Mouse (Mus musculus): ENCODE data around the gene H6pd.
A peak's percentile ranks its signal among the peaks of the same experiment; 100 is the strongest.

The H6pd gene

GRCm38 (mm10) chr4:149975730-149976254 is 33.0 kb downstream of the H6pd start:
- DNase-seq (ENCODE audit: low spot score in 2 of 2) = no peak

DNA sequence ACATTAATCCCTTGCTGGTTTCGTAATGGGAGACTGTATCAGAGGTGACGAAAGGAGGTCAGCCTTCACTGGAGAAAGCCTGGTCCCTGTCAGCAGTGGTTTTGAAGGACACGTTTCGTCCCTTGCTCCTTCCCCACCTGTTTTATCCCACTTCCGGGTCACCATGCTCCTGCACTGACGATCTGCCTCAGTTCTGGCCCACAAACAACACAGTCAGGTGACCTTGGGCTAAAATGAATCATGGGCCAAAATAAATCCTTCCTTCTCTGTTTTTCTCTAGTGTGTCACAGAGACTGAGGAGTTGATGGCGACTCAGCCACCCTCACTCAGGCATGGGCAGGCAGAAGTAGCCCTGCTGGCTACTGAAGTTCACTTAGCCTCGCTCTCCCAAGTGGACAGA is 33.5 kb downstream of the H6pd start:
- no peak for DNase-seq (ENCODE audit: low spot score in 2 of 2)

GRCm38 (mm10) chr4:149971393-149971792 is 37.4 kb downstream of the H6pd start:
- no peak for DNase-seq (ENCODE audit: low spot score in 2 of 2)

- no peak for DNase-seq (ENCODE audit: low spot score in 2 of 2)
Observed at GRCm38 (mm10) chr4:149968526-149968925, 40.3 kb downstream of the H6pd start.

DNA sequence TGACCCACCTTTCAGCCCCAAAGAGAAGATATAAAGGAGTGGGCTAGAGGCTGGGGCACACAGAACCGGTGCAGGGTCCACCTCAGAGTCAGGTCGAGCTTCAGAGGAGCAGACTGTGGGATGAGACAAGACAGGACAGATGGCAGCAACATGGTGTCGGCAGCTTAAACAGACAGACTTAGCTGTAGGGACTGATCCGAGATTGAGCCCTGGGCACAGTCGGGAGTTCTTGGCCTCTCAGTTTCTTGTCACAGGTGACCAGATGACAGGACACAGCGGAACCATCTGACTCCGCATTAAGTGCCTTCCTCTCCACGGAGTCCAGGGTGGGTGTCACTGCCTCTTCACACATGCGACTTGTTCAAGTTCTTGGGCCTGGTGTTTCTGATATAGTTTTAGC is 41.9 kb downstream of the H6pd start:
- DNase-seq (ENCODE audit: low spot score in 2 of 2) = no peak

DNA sequence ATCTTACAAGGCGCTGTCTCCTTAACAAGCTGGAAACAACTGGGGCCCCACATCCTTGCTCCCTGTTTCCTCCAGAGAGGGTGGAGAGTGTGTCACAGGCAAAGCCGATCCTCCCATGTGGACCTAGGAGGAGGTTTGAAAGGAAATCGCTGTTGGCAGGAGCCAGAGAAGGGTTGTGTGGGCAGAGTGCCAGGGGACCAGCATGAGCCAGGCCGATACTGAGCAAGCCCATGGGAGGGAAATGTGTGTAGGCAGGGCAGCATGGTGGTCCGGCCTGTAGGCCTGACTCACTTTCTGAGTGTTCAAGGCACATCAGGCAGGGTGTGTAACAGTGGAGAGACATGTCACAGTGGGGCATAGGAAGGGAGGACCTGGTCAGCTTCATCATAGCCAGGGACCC is 42.6 kb downstream of the H6pd start:
- DNase-seq (ENCODE audit: low spot score in 2 of 2) = peak; percentile 61 to 80

GRCm38 (mm10) chr4:149965672-149966071 is 43.2 kb downstream of the H6pd start:
- no peak for DNase-seq (ENCODE audit: low spot score in 2 of 2)

DNA sequence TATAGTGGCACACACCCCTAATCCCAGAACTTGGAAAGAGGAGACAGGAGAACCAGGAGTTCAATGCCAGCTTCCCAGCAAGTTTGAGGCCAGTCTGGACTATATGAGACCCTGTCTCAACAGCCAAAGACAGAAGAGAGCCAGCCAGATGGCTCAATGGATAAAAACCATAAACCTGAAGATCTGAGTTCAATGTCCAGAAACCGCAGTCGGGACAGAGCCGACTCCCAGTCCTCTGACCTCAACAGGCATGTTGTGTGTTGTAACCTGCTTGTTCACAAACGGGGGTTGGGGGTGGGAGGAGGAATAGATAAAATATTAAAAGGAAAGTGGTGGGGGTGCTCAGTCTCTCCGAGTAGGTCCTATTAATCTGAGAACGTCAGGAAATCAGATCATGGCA is 43.6 kb downstream of the H6pd start:
- no peak for DNase-seq (ENCODE audit: low spot score in 2 of 2)

DNA sequence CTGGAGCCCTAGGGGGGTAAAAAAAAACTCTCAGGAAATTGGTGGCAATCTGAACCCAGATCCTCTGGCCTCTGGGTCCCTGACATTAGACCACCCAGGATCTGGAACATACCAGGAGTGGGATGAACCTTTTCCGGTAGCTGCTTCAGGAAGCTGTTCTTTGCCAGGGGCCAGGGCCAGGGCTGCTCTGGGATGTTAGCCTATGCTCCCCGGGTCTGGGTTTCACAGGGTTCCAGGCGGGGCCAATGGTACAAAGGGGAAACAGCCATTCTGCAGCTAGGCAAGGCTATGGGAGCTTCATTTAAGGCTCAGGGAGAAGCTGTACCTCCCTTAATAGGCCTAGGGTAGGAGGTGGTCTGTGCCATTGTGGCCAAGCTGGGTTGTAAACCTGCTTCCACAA is 44.1 kb downstream of the H6pd start:
- no peak for DNase-seq (ENCODE audit: low spot score in 2 of 2)

DNA sequence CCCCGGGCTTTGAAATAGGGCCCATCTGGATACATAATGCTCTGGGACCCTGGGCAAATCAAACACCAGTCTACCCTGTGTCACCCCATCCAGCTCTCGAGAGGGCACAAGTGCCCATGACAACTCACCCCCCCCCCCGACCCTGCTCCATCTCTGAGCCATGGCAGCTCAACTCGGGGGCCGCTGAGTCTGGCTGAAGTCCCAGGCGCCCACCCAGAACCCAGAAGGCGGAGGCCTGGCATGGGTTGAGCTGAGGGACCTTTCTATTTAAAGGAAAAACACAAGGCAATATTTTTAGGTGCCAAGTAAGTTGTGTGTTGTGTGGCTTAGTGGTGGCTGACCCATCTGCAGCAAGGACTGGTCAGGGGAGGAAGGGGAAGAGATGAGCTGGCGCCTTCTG is 44.5 kb downstream of the H6pd start:
- DNase-seq (ENCODE audit: low spot score in 2 of 2) = no peak

DNA sequence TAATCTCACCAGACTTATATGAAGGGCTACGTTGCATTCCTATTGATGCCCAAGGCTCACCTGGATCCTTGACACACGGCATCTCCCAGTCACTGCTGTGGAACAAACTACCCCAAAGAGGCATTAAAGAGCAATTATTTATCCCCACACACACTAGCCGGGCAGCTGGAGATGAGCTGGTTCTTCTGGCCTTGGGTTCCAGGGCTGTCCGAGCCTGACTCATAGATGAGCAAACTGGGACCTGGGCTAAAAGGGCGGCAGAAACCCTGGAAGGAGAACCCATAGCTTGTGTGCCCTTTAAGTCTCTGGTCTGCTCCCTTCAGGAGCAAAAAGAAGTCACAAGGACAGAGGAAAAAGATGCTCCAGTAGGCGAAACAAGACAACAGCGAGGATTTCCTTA is 48.4 kb downstream of the H6pd start:
- DNase-seq (ENCODE audit: low spot score in 2 of 2) = no peak

DNA sequence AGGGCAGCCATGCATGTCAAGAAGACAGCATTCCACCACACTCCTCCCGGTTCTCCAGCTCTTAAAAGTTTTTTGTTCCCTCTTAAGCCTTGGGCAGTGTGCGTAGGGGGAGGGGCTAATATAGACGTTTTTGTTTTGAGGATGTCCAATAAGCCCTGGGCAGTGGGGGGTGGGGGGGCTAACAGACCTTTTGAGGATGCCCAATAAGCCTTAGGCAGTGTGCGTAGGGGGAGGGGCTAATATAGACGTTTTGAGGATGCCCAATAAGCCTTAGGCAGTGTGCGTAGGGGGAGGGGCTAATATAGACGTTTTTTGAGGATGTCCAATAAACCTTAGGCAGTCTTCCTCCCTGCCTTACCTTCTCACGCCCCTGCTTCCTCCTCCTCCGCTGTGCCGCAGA is 49.0 kb downstream of the H6pd start:
- DNase-seq (ENCODE audit: low spot score in 2 of 2) = no peak

GRCm38 (mm10) chr4:149958566-149958965 is 50.3 kb downstream of the H6pd start:
- peak; percentile 66 to 81 for DNase-seq (ENCODE audit: low spot score in 2 of 2)

DNA sequence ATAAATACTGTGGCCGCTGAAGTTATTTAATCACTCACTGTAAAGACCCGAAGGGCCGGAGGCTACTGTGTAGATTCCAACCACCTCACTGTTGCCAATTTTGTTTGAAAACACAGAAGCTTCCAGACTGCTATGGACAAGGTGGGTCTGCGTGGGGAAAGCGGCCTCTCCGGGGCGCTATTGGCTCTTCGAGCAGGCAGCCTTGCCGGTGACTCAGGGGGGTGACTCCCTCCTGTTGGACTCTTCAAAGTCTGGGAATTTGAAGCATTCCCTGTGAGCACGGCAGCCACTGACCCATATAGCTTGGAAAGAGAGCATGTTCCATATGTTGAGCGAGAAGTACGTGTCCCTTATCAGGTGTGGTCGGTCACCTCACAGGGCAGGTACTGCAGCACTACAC is 52.8 kb downstream of the H6pd start:
- DNase-seq (ENCODE audit: low spot score in 2 of 2) = no peak

DNA sequence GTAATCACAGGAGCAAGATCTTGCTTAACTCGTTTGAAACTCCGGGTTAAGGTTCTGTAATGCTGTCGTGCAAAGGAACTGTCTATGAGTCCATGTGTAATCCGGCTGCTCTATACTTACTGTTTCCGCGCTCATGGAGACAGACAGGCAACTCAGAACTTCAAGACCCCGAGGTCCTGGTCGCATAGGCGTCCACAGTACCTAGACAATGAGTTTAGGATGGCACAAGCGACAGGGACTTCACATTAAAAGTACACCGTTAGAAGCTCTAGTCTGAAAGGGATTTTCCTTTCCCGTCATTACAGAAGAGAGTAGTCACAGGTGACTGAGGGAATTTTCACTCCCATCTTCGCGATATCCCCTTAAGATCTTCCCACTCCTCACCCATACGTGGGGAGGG is 53.2 kb downstream of the H6pd start:
- no peak for DNase-seq (ENCODE audit: low spot score in 2 of 2)

- DNase-seq (ENCODE audit: low spot score in 2 of 2) = peak; percentile 98 to 99
Observed at GRCm38 (mm10) chr4:149954893-149955439, 53.9 kb downstream of the H6pd start, which contains the start of gene Spsb1. TSS of gene Spsb1 (minus strand) at chr4:149955043.

- peak in 1 of 2 experiments; percentile 46 for DNase-seq (ENCODE audit: low spot score in 2 of 2)
Observed at GRCm38 (mm10) chr4:149953621-149954481, 55.0 kb downstream of the H6pd start.

- no peak for DNase-seq (ENCODE audit: low spot score in 2 of 2)
Observed at GRCm38 (mm10) chr4:149952201-149952600, 56.6 kb downstream of the H6pd start.

- no peak for DNase-seq (ENCODE audit: low spot score in 2 of 2)
Observed at GRCm38 (mm10) chr4:149951201-149951600, 57.6 kb downstream of the H6pd start.

- no peak for DNase-seq (ENCODE audit: low spot score in 2 of 2)
Observed at GRCm38 (mm10) chr4:149949691-149950090, 59.1 kb downstream of the H6pd start.

GRCm38 (mm10) chr4:149948119-149948518 is 60.7 kb downstream of the H6pd start:
- no peak for DNase-seq (ENCODE audit: low spot score in 2 of 2)

DNA sequence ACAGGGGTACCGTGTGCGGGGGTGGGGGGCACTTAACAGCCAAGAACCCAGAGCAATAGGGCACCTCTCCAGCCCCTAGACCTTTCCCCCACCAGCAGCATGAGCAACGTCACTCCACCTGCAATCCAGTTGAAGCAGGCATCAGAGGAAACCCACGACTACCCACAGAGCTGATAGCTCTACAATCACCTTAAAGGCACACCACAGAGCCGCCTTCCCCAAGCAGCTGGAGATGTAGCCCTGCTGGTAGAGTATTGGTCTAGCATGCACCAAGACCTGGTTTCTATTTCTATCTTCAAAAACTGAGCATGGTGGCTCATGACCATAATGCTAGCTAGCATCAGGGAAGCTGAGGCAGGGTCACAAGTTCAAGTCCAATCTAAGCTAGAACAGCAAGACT is 61.4 kb downstream of the H6pd start:
- DNase-seq (ENCODE audit: low spot score in 2 of 2) = no peak

GRCm38 (mm10) chr4:149945194-149945593 is 63.6 kb downstream of the H6pd start:
- no peak for DNase-seq (ENCODE audit: low spot score in 2 of 2)
